Mouse (Mus musculus) liver, adult (tissue): Measurements from ENCODE around the gene Lamp1.

ENCODE experiments used
- GATA4 ChIP-seq: IDR thresholded peaks from 2 replicates; pipeline ENCODE4 v1.6.1; 2014; ENCODE audit warnings: mild to moderate bottlenecking, low read length; ENCODE audit not compliant: insufficient replicate concordance

Lamp1 gene

GRCm38 (mm10) chr8:13204371-13205140, 45.6 kb downstream of the Lamp1 start:
- no peak for TF ChIP-seq GATA4

GRCm38 (mm10) chr8:13205311-13205710, 46.4 kb downstream of the Lamp1 start:
- TF ChIP-seq GATA4: no peak

GRCm38 (mm10) chr8:13206290-13206689, 47.3 kb downstream of the Lamp1 start:
- no peak for TF ChIP-seq GATA4

- TF ChIP-seq GATA4: no peak
Observed at GRCm38 (mm10) chr8:13208627-13209355, 49.8 kb downstream of the Lamp1 start.

- no peak for TF ChIP-seq GATA4
Observed at GRCm38 (mm10) chr8:13209770-13210169, 50.8 kb downstream of the Lamp1 start.

GRCm38 (mm10) chr8:13213479-13214268, 54.7 kb downstream of the Lamp1 start:
- TF ChIP-seq GATA4: no peak

- TF ChIP-seq GATA4: no peak
Observed at GRCm38 (mm10) chr8:13216386-13216785, 57.4 kb downstream of the Lamp1 start.

- no peak for TF ChIP-seq GATA4
Observed at GRCm38 (mm10) chr8:13217093-13217492, 58.1 kb downstream of the Lamp1 start.

GRCm38 (mm10) chr8:13217986-13218385, 59.0 kb downstream of the Lamp1 start:
- no peak for TF ChIP-seq GATA4

GRCm38 (mm10) chr8:13218441-13218840, 59.5 kb downstream of the Lamp1 start:
- no peak for TF ChIP-seq GATA4

- TF ChIP-seq GATA4: no peak
Observed at GRCm38 (mm10) chr8:13224426-13224825, 65.5 kb downstream of the Lamp1 start.
